Mouse (Mus musculus) CH12.LX (cell line): ENCODE measurements at regions not wholly inside any gene's neighbourhood (a gene's known extent, or its start where the extent isn't known, plus 50 kb on each side); places are given as distances from the start of the nearest gene placed in this dataset.

Source experiments
- DNase-seq: peaks from one replicate; pipeline ENCODE4 v3.0.0-alpha.2; 2013; ENCODE audit errors: extremely low read depth
- H3K27ac ChIP-seq: 2 replicates; pipeline ENCODE4 v1.5.1; 2012; ENCODE audit warnings: low read depth, mild to moderate bottlenecking, control low read depth, moderate library complexity; ENCODE audit not compliant: insufficient read depth
- H3K27me3 ChIP-seq: replicated peaks from 2 replicates; pipeline ENCODE3; 2012; ENCODE audit warnings: inconsistent platforms
- H3K36me3 ChIP-seq, 2 experiments: replicated peaks in 1 of 2; 2 replicates each; pipeline versions ENCODE3 to v1.6.1; 2012; ENCODE audit warnings: inconsistent platforms in 1 of 2, low read length in 1 of 2, mild to moderate bottlenecking in 1 of 2, mixed read lengths in 1 of 2, moderate library complexity in 1 of 2; ENCODE audit not compliant: control insufficient read depth in 1 of 2, insufficient read depth in 1 of 2
- H3K4me1 ChIP-seq, 2 experiments: 2 replicates each; pipeline ENCODE4 v1.6.1; 2012; ENCODE audit warnings: inconsistent platforms in 1 of 2, moderate library complexity in 1 of 2; ENCODE audit not compliant: insufficient read depth in 2 of 2, control insufficient read depth in 1 of 2
- H3K4me2 ChIP-seq: 2 replicates; pipeline ENCODE4 v1.6.1; 2012; ENCODE audit warnings: low read depth, mild to moderate bottlenecking, control low read depth; ENCODE audit not compliant: poor library complexity, insufficient read depth, severe bottlenecking
- H3K4me3 ChIP-seq, 3 experiments: fragments of 150-350 bp in 1 of 3; sonication (generic) in 1 of 3; replicated peaks in 1 of 3; 2 replicates each; pipeline versions ENCODE3 to v1.5.1; 2011 to 2012; ENCODE audit warnings: low read depth in 2 of 3, low read length in 2 of 3, mild to moderate bottlenecking in 2 of 3, moderate library complexity in 2 of 3, control low read depth in 1 of 3, improper control_type of control experiment in 1 of 3, inconsistent platforms in 1 of 3, mixed read lengths in 1 of 3; ENCODE audit not compliant: poor library complexity in 1 of 3
- H3K79me2 ChIP-seq: replicated peaks from 2 replicates; pipeline ENCODE4 v1.6.1; 2012; ENCODE audit warnings: mild to moderate bottlenecking, moderate library complexity; ENCODE audit not compliant: control insufficient read depth, poor library complexity, insufficient read depth, severe bottlenecking; ENCODE audit errors: extremely low read depth
- H3K9ac ChIP-seq: 2 replicates; pipeline ENCODE4 v1.6.1; 2012; ENCODE audit warnings: low read depth, mild to moderate bottlenecking, control low read depth, moderate library complexity; ENCODE audit not compliant: insufficient read depth
- H3K9me3 ChIP-seq: replicated peaks from 2 replicates; pipeline ENCODE3; 2012; ENCODE audit warnings: low read length, inconsistent platforms, mixed read lengths
- BHLHE40 ChIP-seq: IDR thresholded peaks from 2 replicates; pipeline ENCODE4 v1.6.1; 2011; ENCODE audit warnings: mild to moderate bottlenecking, low read depth, low read length, improper control_type of control experiment
- E2F4 ChIP-seq: IDR thresholded peaks from 2 replicates; pipeline ENCODE4 v1.6.1; 2011; ENCODE audit warnings: low read depth, low read length, improper control_type of control experiment; ENCODE audit not compliant: insufficient replicate concordance
- ELF1 ChIP-seq: IDR thresholded peaks from 2 replicates; pipeline ENCODE4 v1.6.1; 2014; ENCODE audit warnings: low read depth, mild to moderate bottlenecking, inconsistent platforms, low read length, improper control_type of control experiment
- ETS1 ChIP-seq: conservative IDR thresholded peaks from 2 replicates; pipeline ENCODE4 v1.6.1; 2012; ENCODE audit warnings: low read depth, mild to moderate bottlenecking, inconsistent platforms, low read length, improper control_type of control experiment, moderate library complexity
- GABPA ChIP-seq: IDR thresholded peaks from 2 replicates; pipeline ENCODE4 v1.6.1; 2012; ENCODE audit warnings: low read depth, low read length, improper control_type of control experiment, inconsistent platforms; ENCODE audit not compliant: insufficient replicate concordance
- HCFC1 ChIP-seq: IDR thresholded peaks from 2 replicates; pipeline ENCODE4 v1.6.1; 2012; ENCODE audit warnings: low read depth, mild to moderate bottlenecking, inconsistent platforms, low read length, improper control_type of control experiment
- IRF4 ChIP-seq: IDR thresholded peaks from 2 replicates; pipeline ENCODE4 v1.6.1; 2014; ENCODE audit warnings: low read depth, mild to moderate bottlenecking, inconsistent platforms, low read length, improper control_type of control experiment
- JUN ChIP-seq: IDR thresholded peaks from 2 replicates; pipeline ENCODE4 v1.6.1; 2011; ENCODE audit warnings: low read depth, mild to moderate bottlenecking, low read length, improper control_type of control experiment, moderate library complexity; ENCODE audit not compliant: insufficient read depth
- JUND ChIP-seq: conservative IDR thresholded peaks from 2 replicates; pipeline ENCODE4 v1.6.1; 2011; ENCODE audit warnings: low read depth, low read length, improper control_type of control experiment
- KAT2A ChIP-seq: IDR thresholded peaks from 2 replicates; pipeline ENCODE4 v1.6.1; 2012; ENCODE audit warnings: low read length, improper control_type of control experiment, inconsistent platforms; ENCODE audit not compliant: insufficient replicate concordance
- MAX ChIP-seq: IDR thresholded peaks from 2 replicates; pipeline ENCODE4 v1.6.1; 2011; ENCODE audit warnings: low read length, improper control_type of control experiment
- MEF2A ChIP-seq: IDR thresholded peaks from 2 replicates; pipeline ENCODE4 v1.6.1; 2014; ENCODE audit warnings: low read depth, mild to moderate bottlenecking, inconsistent platforms, low read length, improper control_type of control experiment, borderline replicate concordance
- MYC ChIP-seq: IDR thresholded peaks from 2 replicates; pipeline ENCODE4 v1.6.1; 2011; ENCODE audit warnings: low read depth, mild to moderate bottlenecking, improper control_type of control experiment, low read length
- NELFE ChIP-seq: IDR thresholded peaks from 2 replicates; pipeline ENCODE4 v1.6.1; 2011; ENCODE audit warnings: low read depth, low read length, improper control_type of control experiment
- NRF1 ChIP-seq: IDR thresholded peaks from 2 replicates; pipeline ENCODE4 v1.6.1; 2014; ENCODE audit warnings: low read depth, mild to moderate bottlenecking, inconsistent platforms, low read length, improper control_type of control experiment, moderate library complexity
- POLR2A ChIP-seq: IDR thresholded peaks from 2 replicates; pipeline ENCODE4 v1.6.1; 2011; ENCODE audit warnings: low read depth, mild to moderate bottlenecking, improper control_type of control experiment, low read length
- POLR2AphosphoS2 ChIP-seq: IDR thresholded peaks from 2 replicates; pipeline ENCODE4 v1.6.1; 2011; ENCODE audit warnings: low read depth, low read length, improper control_type of control experiment
- SIN3A ChIP-seq: IDR thresholded peaks from 2 replicates; pipeline ENCODE4 v1.6.1; 2012; ENCODE audit warnings: low read length, improper control_type of control experiment, inconsistent platforms
- SMC3 ChIP-seq: IDR thresholded peaks from 2 replicates; pipeline ENCODE4 v1.6.1; 2011; ENCODE audit warnings: low read depth, low read length, improper control_type of control experiment
- TCF12 ChIP-seq: IDR thresholded peaks from 2 replicates; pipeline ENCODE4 v1.6.1; 2014; ENCODE audit warnings: low read depth, mild to moderate bottlenecking, inconsistent platforms, low read length, improper control_type of control experiment
- USF1 ChIP-seq: IDR thresholded peaks from 2 replicates; pipeline ENCODE4 v1.6.1; 2014; ENCODE audit warnings: low read depth, mild to moderate bottlenecking, inconsistent platforms, low read length, improper control_type of control experiment
- USF2 ChIP-seq: conservative IDR thresholded peaks from 2 replicates; pipeline ENCODE4 v1.6.1; 2011; ENCODE audit warnings: low read depth, low read length, improper control_type of control experiment
- ZKSCAN1 ChIP-seq: IDR thresholded peaks from 2 replicates; pipeline ENCODE4 v1.6.1; 2012; ENCODE audit warnings: low read depth, inconsistent platforms, low read length, improper control_type of control experiment, borderline replicate concordance
- ZMIZ1 ChIP-seq: IDR thresholded peaks from 2 replicates; pipeline ENCODE4 v1.6.1; 2012; ENCODE audit warnings: low read depth, mild to moderate bottlenecking, inconsistent platforms, low read length, improper control_type of control experiment
- ZNF384 ChIP-seq: IDR thresholded peaks from 2 replicates; pipeline ENCODE4 v1.6.1; 2012; ENCODE audit warnings: low read depth, low read length, improper control_type of control experiment, inconsistent platforms
- dilution Hi-C: fragments of 300-500 bp; cut with MboI; formaldehyde crosslinking; loops from 2 replicates; pipeline ENCODE4 v1.14.3; 2020; ENCODE audit warnings: low sequenced_read_pairs; ENCODE audit not compliant: extremely low pct_unique_long_range_greater_than_20kb, extremely low pct_ligation_motif_present
- in situ Hi-C: fragments of 300-500 bp; cut with MboI; formaldehyde crosslinking; loops from 3 replicates; pipeline ENCODE4 v1.14.3; 2019; ENCODE audit warnings: low sequenced_read_pairs, low pct_ligation_motif_present, low pct_unique_long_range_greater_than_20kb, mixed read lengths

- no peaks in the 10 kb centered on the region for H3K79me2 ChIP-seq
- no peaks in the 10 kb centered on the region for H3K4me1 ChIP-seq
- no peak overlapping the region for H3K9ac ChIP-seq
- H3K36me3 ChIP-seq = no peaks in the 10 kb centered on the region
- no peak overlapping the region for H3K4me3 ChIP-seq
- peaks cover 84% of the 10 kb centered on the region for H3K9me3 ChIP-seq
- DNase-seq = no peak
- in situ Hi-C loops (no loop called here), dilution Hi-C loops (no loop called here)
- TF ChIP-seq E2F4 (no peak), ELF1 (no peak), SIN3A (no peak), USF1 (no peak)
- TF ChIP-seq, all 38 proteins: peak for 0
- Histone ChIP-seq H3K27me3 (no peaks in the 10 kb centered on the region), H3K27ac (no peak overlapping the region), H3K4me2 (no peak overlapping the region)
These were observed 123.4 kb upstream of the Tbx3 start for GRCm38 (mm10) chr5:119547070-119547469.

GRCm38 (mm10) chr5:119550916-119551315 is 119.6 kb upstream of the Tbx3 start:
- peaks cover 85% of the 10 kb centered on the region for H3K9me3 ChIP-seq
- H3K4me1 ChIP-seq = no peaks in the 10 kb centered on the region
- dilution Hi-C loops (no loop called here), in situ Hi-C loops (no loop called here)
- no peak overlapping the region for H3K4me3 ChIP-seq
- H3K27ac ChIP-seq = no peak overlapping the region
- H3K4me2 ChIP-seq = no peak overlapping the region
- H3K27me3 ChIP-seq = no peaks in the 10 kb centered on the region
- H3K36me3 ChIP-seq = no peaks in the 10 kb centered on the region
- no peak for DNase-seq
- TF ChIP-seq ELF1 (no peak), IRF4 (no peak), GABPA (no peak), KAT2A (no peak), E2F4 (no peak), NELFE (no peak), NRF1 (no peak), MEF2A (no peak), USF2 (no peak), POLR2AphosphoS2 (no peak), SIN3A (no peak), POLR2A (no peak), ZKSCAN1 (no peak), HCFC1 (no peak)
- H3K9ac ChIP-seq = no peak overlapping the region
- H3K79me2 ChIP-seq = no peaks in the 10 kb centered on the region

DNA sequence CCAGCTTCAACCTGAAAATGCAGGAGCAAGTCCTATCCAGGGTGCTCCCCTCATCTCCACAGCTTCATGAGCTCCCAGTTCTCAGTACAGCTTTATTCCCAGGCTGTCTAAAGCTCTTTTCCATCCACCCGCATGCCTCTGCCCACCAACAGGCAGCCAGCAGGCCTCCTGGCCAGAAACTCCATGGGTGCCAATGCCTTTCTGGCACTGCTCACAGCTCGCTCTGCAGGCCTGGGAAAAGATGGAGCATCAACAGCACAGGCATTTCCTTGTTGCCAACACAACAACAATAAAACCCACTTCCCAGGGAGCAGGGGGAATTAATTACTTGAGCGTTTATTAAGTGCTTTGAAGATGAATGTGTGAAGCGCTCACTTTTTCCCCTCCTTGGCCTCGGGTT is 117.0 kb upstream of the Tbx3 start:
- no peak overlapping the region for H3K9ac ChIP-seq
- H3K4me2 ChIP-seq = no peak overlapping the region
- DNase-seq = no peak
- no peaks in the 10 kb centered on the region for H3K36me3 ChIP-seq
- no peaks in the 10 kb centered on the region for H3K4me1 ChIP-seq
- peaks cover 82% of the 10 kb centered on the region for H3K9me3 ChIP-seq
- no peaks in the 10 kb centered on the region for H3K27me3 ChIP-seq
- TF ChIP-seq GABPA (no peak), MYC (no peak), NRF1 (no peak), ZNF384 (no peak), ZMIZ1 (no peak), TCF12 (no peak), MAX (no peak), JUN (no peak), BHLHE40 (no peak), ZKSCAN1 (no peak), ETS1 (no peak), KAT2A (no peak), JUND (no peak), ELF1 (no peak), SMC3 (no peak), POLR2A (no peak)
- H3K79me2 ChIP-seq = no peaks in the 10 kb centered on the region
- no peak overlapping the region for H3K27ac ChIP-seq
- dilution Hi-C loops = no loop called here
- H3K4me3 ChIP-seq = no peak overlapping the region
- in situ Hi-C loops = no loop called here
